Mouse (Mus musculus): ENCODE measurements around the gene Efcab2.

- TF ChIP-seq CTCF (IDR thresholded peaks at IDR 0.05; ENCODE audit: low read depth) = no peak
- TF ChIP-seq EP300 (IDR thresholded peaks at IDR 0.05; ENCODE audit: low read depth) = no peak
These were observed 110.0 kb downstream of the Efcab2 start for GRCm38 (mm10) chr1:178515839-178516238.

Data from liver, postnatal 0 days (tissue).